Mouse (Mus musculus) spleen, adult 2 months (tissue): Measurements from ENCODE around the gene Mbnl1.

Experiments
- CTCF ChIP-seq: fragments of 200-500 bp; IDR thresholded peaks from 2 replicates; pipeline ENCODE4 v1.5.1; 2011; ENCODE audit warnings: mild to moderate bottlenecking, inconsistent platforms; ENCODE audit not compliant: insufficient read depth, insufficient read length, insufficient replicate concordance; ENCODE audit errors: extremely low read depth
- POLR2A ChIP-seq: fragments of 200-500 bp; IDR thresholded peaks from 2 replicates; pipeline ENCODE4 v1.6.1; 2011; ENCODE audit warnings: low read depth, low read length, inconsistent platforms

DNA sequence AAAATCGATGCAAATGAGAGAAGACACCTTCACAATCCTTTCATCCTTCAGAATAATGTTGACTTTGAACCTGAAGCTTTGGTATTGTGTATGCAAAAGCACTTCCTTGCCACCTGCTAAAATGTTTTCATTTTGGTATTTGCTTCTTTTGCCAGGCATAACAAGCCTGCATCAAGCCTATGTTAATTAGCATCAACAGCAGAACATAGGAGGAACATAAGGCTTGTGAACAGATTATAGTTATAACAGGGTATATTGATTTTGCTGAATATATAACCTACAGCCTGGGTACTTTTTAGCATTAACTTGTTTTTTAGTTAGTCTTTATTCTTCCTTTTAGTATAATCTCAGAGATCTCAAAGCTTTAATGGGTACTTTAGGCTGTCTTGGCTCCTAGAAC, 172.9 kb downstream of the Mbnl1 start:
- no peak for TF ChIP-seq CTCF
- TF ChIP-seq POLR2A: no peak
